Mouse (Mus musculus) hindbrain, embryonic 12.5 days (tissue): Measurements from ENCODE around the gene Tsnaxip1. TPM values are rescaled to one million over a fixed set of nuclear protein-coding genes. Genes with fewer than 3 reads are reported as not detected.

Experiments used
- ATAC-seq: fragments of 200-750 bp; cut with Nextera tagmentation; 2 replicates; pipeline ENCODE4 v1.8.0; 2017; ENCODE audit warnings: moderate TSS enrichment; ENCODE audit not compliant: low FRiP score
- H3K27ac ChIP-seq: fragments of 300-500 bp; sonication (generic); 2 replicates; pipeline ENCODE4 v1.5.1; 2016; ENCODE audit warnings: mild to moderate bottlenecking
- H3K27me3 ChIP-seq: fragments of 300-500 bp; sonication (generic); 2 replicates; pipeline ENCODE4 v1.6.1; 2016; ENCODE audit warnings: mild to moderate bottlenecking
- H3K36me3 ChIP-seq: fragments of 300-500 bp; sonication (generic); 2 replicates; pipeline ENCODE4 v1.6.1; 2016; ENCODE audit warnings: mild to moderate bottlenecking
- H3K4me1 ChIP-seq: fragments of 300-500 bp; sonication (generic); 2 replicates; pipeline ENCODE4 v1.6.1; 2016
- H3K4me2 ChIP-seq: fragments of 300-500 bp; sonication (generic); replicated peaks from 2 replicates; pipeline ENCODE4 v1.6.1; 2016; ENCODE audit warnings: mild to moderate bottlenecking
- H3K4me3 ChIP-seq: fragments of 300-500 bp; sonication (generic); 2 replicates; pipeline ENCODE4 v1.5.1; 2016; ENCODE audit warnings: mild to moderate bottlenecking
- H3K9ac ChIP-seq: fragments of 300-500 bp; sonication (generic); 2 replicates; pipeline ENCODE4 v1.6.1; 2016; ENCODE audit warnings: mild to moderate bottlenecking, moderate library complexity
- H3K9me3 ChIP-seq: fragments of 300-500 bp; sonication (generic); replicated peaks from 2 replicates; pipeline ENCODE4 v1.6.1; 2016; ENCODE audit warnings: mild to moderate bottlenecking
- WGBS: fragments of 180-500 bp; shearing (Covaris S2); methylation state at CpG from one replicate; pipeline ENCODE4 v1.1.7; 2016; 5-methylcytosine and 5-hydroxymethylcytosine counted together
- polyA plus RNA-seq: library from polyadenylated mRNA; unstranded; fragments of >200 nt; fragmentation: Nextera tagmentation; extraction: Ambion mirVana; gene quantifications from 2 replicates; pipeline ENCODE4 v1.2.1, GENCODE M21; 2016

Gene Tsnaxip1
- polyA plus RNA-seq = 0.84 and 1.5 TPM in 2 replicates

DNA sequence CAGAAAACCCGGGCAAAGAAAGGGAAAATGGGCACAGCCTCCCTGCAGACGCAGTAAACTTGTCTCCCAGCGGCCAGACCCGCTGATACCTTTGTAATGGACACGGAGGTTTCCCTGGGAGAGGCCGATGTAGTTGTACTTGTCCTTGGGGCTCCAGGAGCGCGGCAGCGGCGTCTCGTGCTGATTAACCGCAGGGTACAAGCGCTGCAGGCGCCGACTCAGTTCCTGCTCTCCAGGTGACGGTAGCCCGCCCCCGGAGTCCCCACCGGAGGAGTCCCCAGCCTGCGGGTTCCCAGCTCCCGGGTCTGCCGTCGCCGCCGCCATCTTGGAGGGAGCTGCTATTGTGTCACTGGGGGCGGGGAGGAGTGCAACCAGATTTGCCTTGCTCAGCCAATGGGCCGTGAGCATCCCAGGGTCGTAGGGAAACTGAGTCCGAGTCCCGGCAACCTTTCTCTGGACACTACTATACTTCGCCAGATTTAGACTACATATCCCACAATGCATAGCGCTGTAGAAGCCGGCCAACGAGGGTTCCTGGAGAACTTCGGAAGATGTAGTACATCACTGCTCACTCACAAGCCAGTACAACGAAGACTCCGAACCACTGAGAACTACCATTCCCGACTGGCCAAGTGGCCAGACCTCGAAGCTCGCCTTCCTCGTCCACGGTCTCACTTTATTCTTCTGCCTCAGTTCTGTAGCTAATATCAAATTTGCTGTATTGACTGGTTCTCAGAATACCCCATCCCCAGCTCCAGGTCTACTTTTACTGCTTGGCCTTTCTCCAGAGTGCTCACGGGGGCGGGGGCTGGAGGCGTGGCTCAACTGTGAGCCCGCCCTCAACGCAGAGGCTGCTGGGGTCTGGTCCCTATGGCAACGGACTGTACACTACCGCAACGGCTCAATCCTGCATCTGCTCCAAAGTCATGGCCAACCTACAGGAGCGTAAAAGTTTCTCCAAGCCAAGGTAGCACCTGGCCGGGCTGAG is at the start of gene Tsnaxip1, which contains the start of gene Ranbp10:
TSS of gene Tsnaxip1 (plus strand) at position 871 of the 988 bp plus-strand sequence.
TSS of gene Ranbp10 (minus strand) at position 490 of the 988 bp plus-strand sequence.
- Histone ChIP-seq H3K27ac (peak within 1 kb of the TSS; percentile 55; the same call in 1 of the 2 replicates), H3K4me2 (peak within 1 kb of the TSS; percentile 96), H3K27me3 (no peaks in the 10 kb centered on the region), H3K9me3 (no peaks in the 10 kb centered on the region), H3K36me3 (peaks cover 29% of the 10 kb centered on the region), H3K9ac (peak within 1 kb of the TSS; percentile 87), H3K4me3 (peak within 1 kb of the TSS; percentile 90), H3K4me1 (peaks cover 12% of the 10 kb centered on the region)
- peak; percentile 99 for ATAC-seq
- under 1% methylated on average over 52 of the region's 52 CpGs for WGBS

DNA sequence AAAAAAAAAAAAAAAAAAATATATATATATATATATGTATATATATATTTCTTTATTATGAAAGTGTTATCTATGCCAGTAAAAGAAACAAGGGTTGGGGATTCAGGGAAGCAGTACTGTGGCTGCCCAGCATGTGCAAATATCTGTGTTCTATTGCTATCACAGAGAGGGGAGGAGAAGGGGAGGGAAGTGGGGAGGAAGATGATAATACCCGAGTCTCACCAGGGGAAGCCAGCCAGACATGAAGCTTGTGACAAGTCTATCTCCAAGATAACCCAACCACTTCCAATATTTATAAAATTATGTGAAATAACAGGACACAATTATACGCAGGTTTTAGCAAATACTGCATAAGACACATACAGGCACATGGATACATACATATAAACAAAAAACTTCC is 49.7 kb upstream of the Tsnaxip1 start:
- H3K4me1 ChIP-seq = no peaks in the 10 kb centered on the region
- H3K36me3 ChIP-seq = peaks cover 85% of the 10 kb centered on the region
- no peak overlapping the region for H3K4me3 ChIP-seq
- ATAC-seq = no peak
- no peaks in the 10 kb centered on the region for H3K9me3 ChIP-seq
- no peak overlapping the region for H3K9ac ChIP-seq
- no peaks in the 10 kb centered on the region for H3K27me3 ChIP-seq
- no peak overlapping the region for H3K4me2 ChIP-seq
- H3K27ac ChIP-seq = no peak overlapping the region
- WGBS = 97% methylated on average over 2 of the region's 2 CpGs

DNA sequence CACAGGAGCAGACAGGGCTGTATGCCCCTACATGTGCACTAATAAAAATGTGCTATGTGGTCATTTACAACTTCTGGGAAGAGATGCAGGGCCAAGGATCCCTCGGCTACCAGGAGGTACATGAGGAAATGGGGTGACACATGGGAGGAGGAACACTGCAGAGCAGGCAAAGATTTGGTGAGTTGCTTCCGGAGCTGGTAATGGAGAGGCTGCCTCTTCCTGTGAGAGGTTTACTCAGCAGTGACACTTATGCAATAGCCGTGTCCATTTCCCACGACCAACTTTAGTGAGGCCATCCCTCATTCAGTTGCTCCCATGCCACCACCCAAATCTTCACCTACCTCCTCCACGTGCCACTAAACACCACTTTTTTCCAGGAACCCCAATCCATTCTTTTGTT is 47.2 kb upstream of the Tsnaxip1 start:
- Histone ChIP-seq H3K36me3 (peaks cover 79% of the 10 kb centered on the region), H3K4me3 (no peak overlapping the region), H3K9ac (no peak overlapping the region), H3K27me3 (no peaks in the 10 kb centered on the region), H3K4me1 (no peaks in the 10 kb centered on the region), H3K27ac (no peak overlapping the region), H3K4me2 (no peak overlapping the region), H3K9me3 (no peaks in the 10 kb centered on the region)
- no peak for ATAC-seq
- WGBS = 91% methylated on average over 5 of the region's 5 CpGs

DNA sequence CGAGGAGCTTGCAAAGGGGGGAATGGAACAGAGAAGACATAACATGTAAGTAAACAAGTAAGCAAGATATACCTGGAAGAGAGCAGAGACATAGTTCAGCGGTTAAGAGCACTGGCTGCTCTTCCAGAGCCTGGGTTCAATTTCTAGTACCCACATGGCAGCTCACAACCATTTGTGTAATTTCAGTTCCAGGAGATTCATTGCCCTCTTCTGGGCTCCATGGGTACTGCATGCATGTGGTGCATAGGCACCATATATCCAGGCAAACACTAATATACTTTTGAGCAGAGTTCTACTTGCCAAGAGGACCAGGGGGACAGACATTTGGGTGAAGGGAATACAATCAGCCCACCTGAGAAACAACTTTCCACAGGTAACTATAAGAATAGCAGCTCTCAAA is 39.3 kb upstream of the Tsnaxip1 start:
- H3K27ac ChIP-seq = no peak overlapping the region
- no peaks in the 10 kb centered on the region for H3K4me1 ChIP-seq
- no peaks in the 10 kb centered on the region for H3K9me3 ChIP-seq
- no peak overlapping the region for H3K4me2 ChIP-seq
- 95% methylated on average over 2 of the region's 2 CpGs for WGBS
- ATAC-seq = no peak
- H3K9ac ChIP-seq = no peak overlapping the region
- H3K27me3 ChIP-seq = no peaks in the 10 kb centered on the region
- no peak overlapping the region for H3K4me3 ChIP-seq
- peaks cover 31% of the 10 kb centered on the region for H3K36me3 ChIP-seq

DNA sequence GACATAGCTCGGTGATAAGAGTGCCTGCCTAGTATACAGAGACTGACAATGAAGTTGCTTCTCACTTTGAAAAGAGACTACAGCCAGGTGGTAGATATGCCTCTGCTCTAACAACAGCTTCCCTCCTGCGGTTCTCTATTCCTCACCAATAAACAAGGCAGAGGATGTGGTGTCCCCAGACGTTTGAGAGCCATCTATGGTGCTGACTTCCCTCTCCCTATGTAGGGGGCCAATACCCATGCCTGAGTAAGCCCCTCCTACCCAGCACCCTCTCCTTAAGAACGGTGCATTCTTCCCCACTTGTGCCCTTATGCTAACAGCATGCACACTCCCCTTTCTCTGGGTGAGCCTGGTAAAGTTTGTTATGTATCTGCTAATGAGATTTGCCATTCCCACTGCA is 38.6 kb upstream of the Tsnaxip1 start:
- peaks cover 24% of the 10 kb centered on the region for H3K36me3 ChIP-seq
- H3K27me3 ChIP-seq = no peaks in the 10 kb centered on the region
- ATAC-seq = no peak
- no peak overlapping the region for H3K4me2 ChIP-seq
- H3K4me3 ChIP-seq = no peak overlapping the region
- no peak overlapping the region for H3K27ac ChIP-seq
- no peaks in the 10 kb centered on the region for H3K4me1 ChIP-seq
- H3K9me3 ChIP-seq = no peaks in the 10 kb centered on the region
- 67% methylated on average over 4 of the region's 4 CpGs for WGBS
- no peak overlapping the region for H3K9ac ChIP-seq

DNA sequence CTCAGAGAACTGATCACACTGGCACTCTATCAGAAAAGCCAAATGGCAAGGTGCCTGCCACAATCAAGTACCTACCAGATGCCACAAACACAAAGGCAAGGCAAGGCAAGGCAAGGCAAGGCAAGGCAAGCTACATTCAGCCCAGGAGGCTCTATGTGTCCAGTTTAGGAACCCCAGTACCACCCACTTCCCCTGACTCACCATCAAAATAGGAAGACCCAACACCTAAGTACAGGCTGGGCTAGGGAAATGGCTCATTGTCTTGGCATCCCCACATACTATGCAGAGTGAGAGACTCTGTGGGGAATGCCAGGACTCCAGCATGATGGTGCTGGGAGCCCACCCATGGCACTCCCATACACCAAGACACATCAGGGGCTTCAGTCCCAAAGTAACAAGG is 37.9 kb upstream of the Tsnaxip1 start:
- no peaks in the 10 kb centered on the region for H3K4me1 ChIP-seq
- H3K9ac ChIP-seq = no peak overlapping the region
- no peaks in the 10 kb centered on the region for H3K27me3 ChIP-seq
- no peaks in the 10 kb centered on the region for H3K9me3 ChIP-seq
- H3K27ac ChIP-seq = no peak overlapping the region
- no peak overlapping the region for H3K4me3 ChIP-seq
- H3K4me2 ChIP-seq = no peak overlapping the region
- H3K36me3 ChIP-seq = peaks cover 20% of the 10 kb centered on the region
- no peak for ATAC-seq

DNA sequence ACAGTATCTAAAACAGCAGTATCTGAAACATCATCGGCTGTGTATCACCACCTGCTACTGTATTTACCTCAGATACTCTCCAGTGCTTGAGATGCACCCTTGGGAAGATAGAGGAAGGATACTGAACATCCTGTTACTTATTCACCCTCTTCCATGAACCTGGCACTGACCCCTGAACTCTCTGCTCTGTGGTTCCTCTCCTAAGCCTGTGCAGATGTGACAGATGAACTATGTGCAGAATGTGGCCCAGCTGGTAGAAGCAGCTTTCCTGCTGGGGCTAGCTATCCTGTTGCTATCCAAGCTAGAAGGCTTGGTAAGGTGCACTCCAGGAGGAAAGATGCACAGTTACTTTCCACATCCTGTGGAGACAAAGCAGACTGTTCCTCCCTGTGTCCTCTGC is 34.2 kb upstream of the Tsnaxip1 start:
- Histone ChIP-seq H3K4me1 (no peaks in the 10 kb centered on the region), H3K9me3 (no peaks in the 10 kb centered on the region), H3K36me3 (peaks cover 9% of the 10 kb centered on the region; the same call in 1 of the 2 replicates), H3K4me2 (no peak overlapping the region), H3K27ac (no peak overlapping the region), H3K4me3 (no peak overlapping the region), H3K9ac (no peak overlapping the region), H3K27me3 (no peaks in the 10 kb centered on the region)
- no peak for ATAC-seq
- WGBS = 90% methylated on average over 1 of the region's 1 CpGs

DNA sequence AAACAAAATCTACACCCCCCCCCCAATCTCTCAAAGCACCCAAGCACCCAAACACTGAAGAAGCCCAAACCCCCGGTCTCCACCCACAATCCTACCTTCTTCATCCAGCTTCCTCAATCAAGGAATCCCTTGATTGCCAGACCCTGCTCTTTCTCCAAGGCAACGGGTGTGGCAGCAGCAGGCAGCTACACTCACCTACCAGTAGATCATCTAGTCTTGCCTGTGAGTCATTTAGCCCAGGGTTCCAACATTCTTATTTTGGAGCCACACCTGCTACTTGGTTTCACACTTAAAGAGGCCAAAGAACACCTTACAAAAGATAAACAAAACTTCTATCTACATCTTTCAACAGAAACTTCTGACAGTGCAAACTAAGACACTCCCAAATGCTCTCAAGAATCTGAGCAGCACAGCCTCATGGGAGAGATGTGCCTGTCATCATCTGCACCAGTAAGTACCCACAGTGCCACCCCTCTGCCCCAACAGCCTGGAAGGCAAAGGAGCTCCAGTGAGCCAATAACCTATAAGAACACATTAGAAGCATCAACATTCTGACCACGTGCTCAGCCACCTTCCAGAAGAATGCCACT is 33.4 kb upstream of the Tsnaxip1 start:
- no peak overlapping the region for H3K4me2 ChIP-seq
- no peaks in the 10 kb centered on the region for H3K9me3 ChIP-seq
- H3K9ac ChIP-seq = no peak overlapping the region
- H3K4me1 ChIP-seq = no peaks in the 10 kb centered on the region
- no peak overlapping the region for H3K27ac ChIP-seq
- ATAC-seq = no peak
- WGBS = 86% methylated on average over 3 of the region's 3 CpGs
- no peak overlapping the region for H3K4me3 ChIP-seq
- peaks cover 9% of the 10 kb centered on the region; the same call in 1 of the 2 replicates for H3K36me3 ChIP-seq
- H3K27me3 ChIP-seq = no peaks in the 10 kb centered on the region

DNA sequence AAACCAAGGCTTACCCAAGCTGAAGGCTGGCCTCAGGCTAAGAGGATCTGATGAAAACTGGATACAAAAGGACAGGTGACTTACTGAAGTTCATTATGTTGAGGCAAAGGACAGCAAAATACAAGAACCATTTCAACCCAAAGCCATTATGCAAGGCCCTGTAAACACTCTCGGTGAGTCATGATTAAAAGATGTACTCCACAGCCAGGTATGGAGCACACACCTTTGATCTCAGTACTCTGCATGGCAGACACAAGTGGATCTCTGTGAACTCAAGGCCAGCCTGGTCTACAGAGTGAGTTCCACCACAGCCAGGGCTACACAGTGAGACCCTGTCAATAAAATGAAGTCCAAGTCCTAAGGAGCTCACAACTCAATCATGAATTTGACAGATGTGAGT is 31.7 kb upstream of the Tsnaxip1 start:
- H3K9ac ChIP-seq = no peak overlapping the region
- no peak for ATAC-seq
- no peaks in the 10 kb centered on the region for H3K27me3 ChIP-seq
- H3K4me3 ChIP-seq = no peak overlapping the region
- H3K4me2 ChIP-seq = no peak overlapping the region
- H3K27ac ChIP-seq = no peak overlapping the region
- peaks cover 6% of the 10 kb centered on the region; the same call in 1 of the 2 replicates for H3K36me3 ChIP-seq
- H3K4me1 ChIP-seq = no peaks in the 10 kb centered on the region
- H3K9me3 ChIP-seq = no peaks in the 10 kb centered on the region
- 97% methylated on average over 1 of the region's 1 CpGs for WGBS

DNA sequence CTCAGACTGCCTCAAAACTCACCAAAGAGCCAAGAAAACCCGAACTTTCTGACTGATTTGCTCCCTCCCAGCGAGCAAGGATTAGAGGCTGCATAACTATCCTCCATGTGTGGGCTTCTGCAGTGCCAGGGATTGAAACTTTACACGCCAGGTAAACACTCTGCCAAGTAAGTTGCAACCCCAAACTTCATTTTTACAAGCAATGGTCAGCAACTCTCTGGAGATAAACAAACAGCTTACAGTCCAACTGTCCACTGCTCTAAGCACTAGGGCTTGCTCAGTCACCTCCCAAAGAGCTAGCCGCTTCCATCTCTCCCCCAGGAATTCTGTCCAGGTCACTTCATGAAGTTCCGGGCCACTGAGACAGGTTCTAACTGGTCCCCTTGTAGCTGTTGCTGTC is 29.1 kb upstream of the Tsnaxip1 start:
- Histone ChIP-seq H3K9me3 (no peaks in the 10 kb centered on the region), H3K27ac (no peak overlapping the region), H3K4me3 (no peak overlapping the region), H3K36me3 (peaks cover 6% of the 10 kb centered on the region; the same call in 1 of the 2 replicates), H3K9ac (no peak overlapping the region), H3K4me2 (no peak overlapping the region), H3K27me3 (no peaks in the 10 kb centered on the region), H3K4me1 (no peaks in the 10 kb centered on the region)
- no peak for ATAC-seq
- 96% methylated on average over 5 of the region's 5 CpGs for WGBS

DNA sequence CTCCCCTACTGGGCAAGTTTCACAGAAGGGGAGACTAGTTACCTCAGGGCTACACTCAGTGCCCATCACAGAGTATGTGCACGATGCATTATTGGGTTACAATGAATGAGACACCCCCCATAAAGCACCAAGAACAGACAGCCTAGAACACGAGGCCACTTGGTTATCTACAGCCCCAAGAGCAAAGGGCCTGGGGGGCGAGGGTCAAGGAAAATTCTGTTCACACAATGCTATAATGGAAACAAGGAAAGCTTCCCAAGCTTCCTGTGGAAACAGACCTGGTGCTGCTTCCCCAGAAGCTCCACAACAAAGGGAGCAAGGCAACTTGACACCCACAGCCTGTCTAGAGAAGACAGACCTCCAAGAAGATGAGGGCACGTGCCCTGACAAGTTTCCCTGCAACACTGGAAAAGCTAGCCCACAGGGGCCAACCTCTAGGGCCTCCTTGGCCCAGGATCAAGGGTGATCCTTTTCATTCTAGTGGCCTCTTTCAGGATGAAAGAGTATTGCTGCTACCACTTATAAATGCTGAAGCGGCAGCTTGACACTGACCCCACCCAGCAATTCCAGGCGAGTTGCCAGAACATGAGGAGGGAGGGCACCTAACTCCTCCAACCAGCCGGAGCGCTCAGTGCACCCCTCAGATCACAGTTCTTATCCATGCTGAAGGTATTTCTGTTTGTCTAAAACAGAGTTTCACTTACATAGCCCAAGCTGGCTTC is 28.3 kb upstream of the Tsnaxip1 start:
- WGBS = 70% methylated on average over 8 of the region's 8 CpGs
- H3K9me3 ChIP-seq = no peaks in the 10 kb centered on the region
- no peak overlapping the region for H3K4me3 ChIP-seq
- H3K36me3 ChIP-seq = peaks cover 6% of the 10 kb centered on the region; the same call in 1 of the 2 replicates
- no peak overlapping the region for H3K9ac ChIP-seq
- H3K27ac ChIP-seq = no peak overlapping the region; the same call in 1 of the 2 replicates
- no peak overlapping the region for H3K4me2 ChIP-seq
- H3K27me3 ChIP-seq = no peaks in the 10 kb centered on the region
- no peaks in the 10 kb centered on the region for H3K4me1 ChIP-seq
- ATAC-seq = no peak
